Mouse (Mus musculus): ENCODE measurements around the gene Gm13278. TPM values are rescaled to one million over a fixed set of nuclear protein-coding genes. Genes with fewer than 3 reads are reported as not detected.
"Not testable (repeated sequence)": the region's sequence is repeated elsewhere in the genome, so short reads cannot be mapped to it uniquely, and the experiment has no call there.

Gm13278 gene
- polyA plus RNA-seq, 1 experiment from 2014 or later, result not detected

GRCm38 (mm10) chr4:88773534-88773933 lies 17.8 kb upstream of the Gm13278 start, which contains the start of gene Gm13290:
Gene Gm13290, plus strand, starts transcription at chr4:88773834.
- POLR2A ChIA-PET; DNase-seq (ENCODE audit: low read depth, low spot score); CTCF ChIA-PET; ATAC-seq; H3K27me3 ChIP-seq: not testable (repeated sequence)
- in situ Hi-C loops (cut with MboI; ENCODE audit: low pct_unique_long_range_greater_than_20kb), result loop anchor here (25.0 kb wide), 3 partner anchors 89 to 364 kb away; partner anchors contain the start of genes Ifna1 and Mtap

DNA sequence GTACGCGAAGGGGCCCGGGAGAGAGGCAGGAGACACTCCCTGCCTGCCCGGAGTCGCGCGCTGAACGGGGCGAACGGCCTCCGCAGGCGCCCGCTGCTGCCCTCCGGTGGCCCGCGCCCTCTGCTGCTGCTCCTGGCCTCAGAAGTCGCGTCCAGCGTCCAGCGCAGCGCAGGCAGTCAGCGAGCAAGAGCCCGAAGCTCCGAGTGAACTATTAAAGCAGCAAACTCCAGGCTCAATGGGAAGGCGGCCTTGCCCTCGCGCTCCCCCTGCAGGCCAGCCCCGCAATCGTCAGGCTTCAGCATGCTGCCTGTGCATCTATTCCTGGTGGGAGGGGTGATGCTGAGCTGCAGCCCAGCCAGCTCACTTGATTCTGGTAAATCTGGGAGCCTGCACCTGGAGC lies 14.7 kb upstream of the Gm13278 start, which contains the start of gene Gm13289:
TSS of gene Gm13289 (plus strand) at position 301 of the 400 bp plus-strand sequence.
- H3K27me3 ChIP-seq; DNase-seq (ENCODE audit: low read depth, low spot score); POLR2A ChIA-PET; in situ Hi-C loops (cut with MboI; ENCODE audit: low pct_unique_long_range_greater_than_20kb); ATAC-seq; CTCF ChIA-PET: not testable (repeated sequence)

DNA sequence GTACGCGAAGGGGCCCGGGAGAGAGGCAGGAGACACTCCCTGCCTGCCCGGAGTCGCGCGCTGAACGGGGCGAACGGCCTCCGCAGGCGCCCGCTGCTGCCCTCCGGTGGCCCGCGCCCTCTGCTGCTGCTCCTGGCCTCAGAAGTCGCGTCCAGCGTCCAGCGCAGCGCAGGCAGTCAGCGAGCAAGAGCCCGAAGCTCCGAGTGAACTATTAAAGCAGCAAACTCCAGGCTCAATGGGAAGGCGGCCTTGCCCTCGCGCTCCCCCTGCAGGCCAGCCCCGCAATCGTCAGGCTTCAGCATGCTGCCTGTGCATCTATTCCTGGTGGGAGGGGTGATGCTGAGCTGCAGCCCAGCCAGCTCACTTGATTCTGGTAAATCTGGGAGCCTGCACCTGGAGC lies 11.8 kb upstream of the Gm13278 start, which contains the start of gene Gm13272:
TSS of gene Gm13272 (plus strand) at position 301 of the 400 bp plus-strand sequence.
- ATAC-seq; H3K27me3 ChIP-seq; POLR2A ChIA-PET; DNase-seq (ENCODE audit: low read depth, low spot score); CTCF ChIA-PET; in situ Hi-C loops (cut with MboI; ENCODE audit: low pct_unique_long_range_greater_than_20kb): not testable (repeated sequence)

DNA sequence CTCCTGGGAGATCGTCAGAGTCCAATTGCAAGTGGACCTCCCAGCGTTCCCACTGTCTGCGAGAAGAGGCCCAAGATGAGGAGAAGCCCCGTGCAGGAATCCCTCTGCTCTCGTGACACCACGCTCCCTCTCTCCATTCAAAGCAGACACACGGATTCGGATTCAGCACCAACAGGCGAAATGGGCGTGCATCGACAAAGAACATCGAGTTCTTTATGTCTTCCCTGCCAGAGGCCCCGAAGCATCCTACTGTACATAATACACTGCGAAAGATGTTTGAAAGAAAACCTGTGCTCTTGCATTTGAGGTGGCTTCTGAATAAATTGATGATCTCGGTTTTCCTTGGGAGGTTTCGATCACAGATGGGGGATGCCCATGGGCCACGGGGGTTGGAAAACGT lies 11.0 kb upstream of the Gm13278 start:
- in situ Hi-C loops (cut with MboI; ENCODE audit: low pct_unique_long_range_greater_than_20kb); CTCF ChIA-PET; H3K27me3 ChIP-seq; POLR2A ChIA-PET; DNase-seq (ENCODE audit: low read depth, low spot score); ATAC-seq: not testable (repeated sequence)

GRCm38 (mm10) chr4:88781831-88782230 lies 9.5 kb upstream of the Gm13278 start, which contains the start of gene Ifnz:
Gene Ifnz, plus strand, starts transcription at chr4:88782131.
- ATAC-seq; H3K27me3 ChIP-seq; CTCF ChIA-PET; in situ Hi-C loops (cut with MboI; ENCODE audit: low pct_unique_long_range_greater_than_20kb); DNase-seq (ENCODE audit: low read depth, low spot score); POLR2A ChIA-PET: not testable (repeated sequence)

DNA sequence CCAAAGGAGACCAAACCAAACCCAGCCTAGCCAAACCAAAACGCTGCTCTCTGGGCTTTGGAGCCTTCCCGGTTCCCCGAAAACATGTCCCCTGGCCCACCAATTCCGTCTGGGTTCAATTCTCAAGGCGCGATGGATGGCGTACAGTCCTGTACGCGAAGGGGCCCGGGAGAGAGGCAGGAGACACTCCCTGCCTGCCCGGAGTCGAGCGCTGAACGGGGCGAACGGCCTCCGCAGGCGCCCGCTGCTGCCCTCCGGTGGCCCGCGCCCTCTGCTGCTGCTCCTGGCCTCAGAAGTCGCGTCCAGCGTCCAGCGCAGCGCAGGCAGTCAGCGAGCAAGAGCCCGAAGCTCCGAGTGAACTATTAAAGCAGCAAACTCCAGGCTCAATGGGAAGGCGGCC lies 9.0 kb upstream of the Gm13278 start:
- H3K27me3 ChIP-seq; DNase-seq (ENCODE audit: low read depth, low spot score); POLR2A ChIA-PET; ATAC-seq; CTCF ChIA-PET; in situ Hi-C loops (cut with MboI; ENCODE audit: low pct_unique_long_range_greater_than_20kb): not testable (repeated sequence)

- DNase-seq (ENCODE audit: low read depth, low spot score); in situ Hi-C loops (cut with MboI; ENCODE audit: low pct_unique_long_range_greater_than_20kb); CTCF ChIA-PET; ATAC-seq; POLR2A ChIA-PET; H3K27me3 ChIP-seq: not testable (repeated sequence)
Measured at GRCm38 (mm10) chr4:88785409-88785808, 5.9 kb upstream of the Gm13278 start, which contains the start of gene Gm13276. Gene Gm13276, plus strand, starts transcription at chr4:88785709.

DNA sequence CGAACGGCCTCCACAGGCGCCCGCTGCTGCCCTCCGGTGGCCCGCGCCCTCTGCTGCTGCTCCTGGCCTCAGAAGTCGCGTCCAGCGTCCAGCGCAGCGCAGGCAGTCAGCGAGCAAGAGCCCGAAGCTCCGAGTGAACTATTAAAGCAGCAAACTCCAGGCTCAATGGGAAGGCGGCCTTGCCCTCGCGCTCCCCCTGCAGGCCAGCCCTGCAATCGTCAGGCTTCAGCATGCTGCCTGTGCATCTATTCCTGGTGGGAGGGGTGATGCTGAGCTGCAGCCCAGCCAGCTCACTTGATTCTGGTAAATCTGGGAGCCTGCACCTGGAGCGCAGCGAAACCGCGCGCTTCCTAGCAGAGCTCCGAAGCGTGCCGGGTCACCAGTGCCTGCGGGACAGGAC lies 2.9 kb upstream of the Gm13278 start, which contains the start of gene Gm13277:
TSS of gene Gm13277 (plus strand) at position 231 of the 400 bp plus-strand sequence.
- ATAC-seq; H3K27me3 ChIP-seq; POLR2A ChIA-PET; DNase-seq (ENCODE audit: low read depth, low spot score); CTCF ChIA-PET; in situ Hi-C loops (cut with MboI; ENCODE audit: low pct_unique_long_range_greater_than_20kb): not testable (repeated sequence)

DNA sequence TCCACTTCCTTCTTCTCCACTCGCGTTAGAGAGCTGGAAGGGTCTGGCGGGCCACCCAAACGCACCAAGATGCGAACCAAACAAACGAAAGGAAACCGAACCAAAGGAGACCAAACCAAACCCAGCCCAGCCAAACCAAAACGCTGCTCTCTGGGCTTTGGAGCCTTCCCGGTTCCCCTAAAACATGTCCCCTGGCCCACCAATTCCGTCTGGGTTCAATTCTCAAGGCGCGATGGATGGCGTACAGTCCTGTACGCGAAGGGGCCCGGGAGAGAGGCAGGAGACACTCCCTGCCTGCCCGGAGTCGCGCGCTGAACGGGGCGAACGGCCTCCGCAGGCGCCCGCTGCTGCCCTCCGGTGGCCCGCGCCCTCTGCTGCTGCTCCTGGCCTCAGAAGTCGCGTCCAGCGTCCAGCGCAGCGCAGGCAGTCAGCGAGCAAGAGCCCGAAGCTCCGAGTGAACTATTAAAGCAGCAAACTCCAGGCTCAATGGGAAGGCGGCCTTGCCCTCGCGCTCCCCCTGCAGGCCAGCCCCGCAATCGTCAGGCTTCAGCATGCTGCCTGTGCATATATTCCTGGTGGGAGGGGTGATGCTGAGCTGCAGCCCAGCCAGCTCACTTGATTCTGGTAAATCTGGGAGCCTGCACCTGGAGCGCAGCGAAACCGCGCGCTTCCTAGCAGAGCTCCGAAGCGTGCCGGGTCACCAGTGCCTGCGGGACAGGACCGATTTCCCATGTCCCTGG lies 2.8 kb downstream of the Gm13278 start, which contains the start of gene Gm13275:
TSS of gene Gm13275 (plus strand) at position 552 of the 740 bp plus-strand sequence.
- CTCF ChIA-PET; DNase-seq (ENCODE audit: low read depth, low spot score); POLR2A ChIA-PET; ATAC-seq; H3K27me3 ChIP-seq; in situ Hi-C loops (cut with MboI; ENCODE audit: low pct_unique_long_range_greater_than_20kb): not testable (repeated sequence)

- DNase-seq (ENCODE audit: low read depth, low spot score); in situ Hi-C loops (cut with MboI; ENCODE audit: low pct_unique_long_range_greater_than_20kb); CTCF ChIA-PET; H3K27me3 ChIP-seq; POLR2A ChIA-PET; ATAC-seq: not testable (repeated sequence)
Measured at GRCm38 (mm10) chr4:88797097-88797496, 5.7 kb downstream of the Gm13278 start, which contains the start of gene Gm13279. Gene Gm13279, plus strand, starts transcription at chr4:88797397.

GRCm38 (mm10) chr4:88799365-88799764 lies 8.0 kb downstream of the Gm13278 start, which contains the start of gene Gm13285:
Gene Gm13285, plus strand, starts transcription at chr4:88799665.
- ATAC-seq; CTCF ChIA-PET; DNase-seq (ENCODE audit: low read depth, low spot score); H3K27me3 ChIP-seq; in situ Hi-C loops (cut with MboI; ENCODE audit: low pct_unique_long_range_greater_than_20kb); POLR2A ChIA-PET: not testable (repeated sequence)

GRCm38 (mm10) chr4:88802954-88803353 lies 11.6 kb downstream of the Gm13278 start, which contains the start of gene Gm13287:
Gene Gm13287, plus strand, starts transcription at chr4:88803254.
- ATAC-seq; CTCF ChIA-PET; H3K27me3 ChIP-seq; POLR2A ChIA-PET; DNase-seq (ENCODE audit: low read depth, low spot score); in situ Hi-C loops (cut with MboI; ENCODE audit: low pct_unique_long_range_greater_than_20kb): not testable (repeated sequence)

DNA sequence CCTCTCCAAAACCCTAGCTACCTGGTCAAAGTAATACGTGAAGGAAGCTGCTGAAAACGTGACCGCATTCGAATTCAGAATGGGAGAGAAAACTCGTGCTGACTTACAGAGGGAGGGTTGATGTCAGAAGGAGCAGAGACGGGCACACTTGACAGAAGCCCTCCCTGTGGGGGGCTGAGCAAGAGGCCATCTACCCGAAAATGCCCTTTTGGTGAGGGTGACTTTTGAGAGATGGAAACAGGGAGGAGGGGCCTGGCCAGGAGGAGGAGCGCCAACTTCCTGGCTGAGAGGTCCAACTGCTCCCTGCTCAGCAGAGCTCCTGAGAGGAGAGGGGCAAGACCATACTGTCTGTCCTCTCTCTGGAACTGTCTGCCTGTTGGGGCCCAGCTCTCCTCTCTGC lies 13.9 kb downstream of the Gm13278 start, which contains the start of gene Gm13288:
TSS of gene Gm13288 (plus strand) at position 301 of the 400 bp plus-strand sequence.
- in situ Hi-C loops (cut with MboI; ENCODE audit: low pct_unique_long_range_greater_than_20kb); POLR2A ChIA-PET; CTCF ChIA-PET; ATAC-seq; H3K27me3 ChIP-seq; DNase-seq (ENCODE audit: low read depth, low spot score): not testable (repeated sequence)

GRCm38 (mm10) chr4:88805761-88806160 lies 14.4 kb downstream of the Gm13278 start:
- H3K27me3 ChIP-seq; ATAC-seq; CTCF ChIA-PET; POLR2A ChIA-PET; in situ Hi-C loops (cut with MboI; ENCODE audit: low pct_unique_long_range_greater_than_20kb); DNase-seq (ENCODE audit: low read depth, low spot score): not testable (repeated sequence)
